Mouse (Mus musculus) liver, postnatal 0 days (tissue): ENCODE data around the gene Speg.

ENCODE experiments used
- CTCF ChIP-seq: sonication (generic); IDR thresholded peaks from 2 replicates; pipeline ENCODE4 v1.5.1; 2016; ENCODE audit warnings: antibody characterized with exemption, low read depth
- EP300 ChIP-seq: IDR thresholded peaks from 2 replicates; pipeline ENCODE4 v1.6.1; 2016; ENCODE audit warnings: antibody characterized with exemption, low read depth, mild to moderate bottlenecking

DNA sequence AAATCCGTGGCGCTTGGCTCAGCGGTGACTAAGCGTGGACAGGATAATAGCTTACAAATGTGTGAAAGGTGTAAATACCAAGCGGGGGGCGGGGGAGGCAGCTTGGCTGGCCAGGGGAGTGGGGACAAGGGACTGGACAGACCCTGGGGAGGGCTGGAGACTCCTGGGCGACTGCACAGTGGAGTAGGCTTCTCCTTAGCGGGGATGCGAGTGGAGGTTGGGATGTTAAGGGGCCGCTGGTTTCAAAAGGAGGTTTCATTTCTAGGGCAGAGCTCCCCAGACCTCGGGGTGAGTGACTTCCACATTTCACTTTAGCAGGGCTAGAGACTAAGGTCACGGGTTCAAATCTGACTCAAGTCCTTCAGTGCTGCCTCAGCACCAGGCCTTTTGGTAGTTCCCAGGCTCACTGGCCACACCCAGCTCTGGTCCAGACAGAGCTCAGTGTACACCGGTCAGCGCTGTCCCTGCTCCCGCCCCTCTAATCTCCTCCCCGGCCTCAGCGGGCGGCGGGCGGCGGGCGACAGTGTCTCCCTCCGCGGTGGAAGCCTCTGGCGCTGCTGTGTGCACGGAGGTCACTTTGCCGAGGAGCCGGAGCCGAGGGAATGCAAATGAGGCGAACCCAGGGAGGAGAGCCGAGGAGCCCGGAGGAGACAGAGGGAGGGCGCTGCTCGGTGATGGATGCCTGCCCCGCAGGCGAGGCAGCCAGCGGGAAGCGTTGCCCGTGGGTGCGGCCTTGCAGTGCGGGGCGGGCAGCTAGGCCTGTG, 83.1 kb downstream of the Speg start:
- TF ChIP-seq CTCF (no peak), EP300 (no peak)
